ENCODE assay signal across 10 mouse cellular contexts in the genomic region with DNA sequence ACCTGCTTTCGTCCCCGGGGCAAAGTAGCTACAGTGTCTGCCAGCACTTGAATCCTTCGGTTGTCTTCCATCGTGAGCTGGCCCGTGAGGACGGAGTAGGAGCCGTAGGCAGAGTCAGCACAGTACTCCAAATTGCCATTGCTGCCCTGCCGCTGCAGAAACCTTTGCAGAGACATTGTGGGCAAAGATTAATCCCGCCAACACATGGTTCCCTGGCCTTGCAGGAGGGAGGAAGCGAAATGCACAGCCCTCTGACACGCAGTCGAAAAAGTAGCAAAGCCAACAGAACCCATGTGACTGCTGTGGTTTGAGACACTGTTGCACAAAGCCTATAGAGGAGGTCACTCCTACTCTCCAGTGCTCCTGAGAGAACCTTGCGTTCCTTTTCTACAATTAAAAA. TPM values are rescaled to one million over a fixed set of nuclear protein-coding genes. Genes with fewer than 3 reads are reported as not detected.
DNase-seq lines count a peak whose midpoint lies in the region; ATAC-seq and TF ChIP-seq lines count a peak whose summit lies in the region.
"Had no signal": no experiment of that assay in that cellular context is flagged by ENCODE, and none has a peak within 500 bp of the region (broad histone marks: within the 10 kb centered on the region; RNA-seq: fewer than 3 reads in every experiment).

No protein-coding gene starts in this region.

- H3K4me2 ChIP-seq in CH12.LX (ENCODE audit: insufficient read depth, low read depth, poor library complexity, severe bottlenecking): peak overlapping the region; percentile 97; the same call in 1 of the 2 replicates
- H3K4me2 ChIP-seq in forebrain, embryonic 12.5 days: no peak overlapping the region
- H3K4me2 ChIP-seq: embryonic facial prominence, embryonic 15.5 days; midbrain, embryonic 12.5 days had no signal

- TF ChIP-seq POLR2A in CH12.LX (IDR thresholded peaks at IDR 0.05; ENCODE audit: low read depth, low read length): peak; percentile 76

- TF ChIP-seq EP300 in CH12.LX (IDR thresholded peaks at IDR 0.05; ENCODE audit: low read length): no peak

- ATAC-seq in forebrain, embryonic 12.5 days (ENCODE audit: low FRiP score): no peak
- ATAC-seq in cerebellum, adult (ENCODE audit: insufficient number of reproducible peaks, low FRiP score, low TSS enrichment): no peak

- H3K79me2 ChIP-seq in C2C12 (ENCODE audit: control insufficient read depth, insufficient read depth): no peaks in the 10 kb centered on the region
- H3K79me2 ChIP-seq in CH12.LX (replicated peaks; ENCODE audit: control insufficient read depth, extremely low read depth, insufficient read depth, poor library complexity, severe bottlenecking): peaks cover 38% of the 10 kb centered on the region

- no peak overlapping the region for H3K4me3 ChIP-seq in C2C12 (ENCODE audit: insufficient read depth, poor library complexity, severe bottlenecking)
- H3K4me3 ChIP-seq in CH12.LX (replicated peaks in 1 of 3; ENCODE audit: low read depth in 2 of 3, low read length in 2 of 3, poor library complexity in 1 of 3): peak overlapping the region; percentile 59 to 95 (median 74)
- no peak overlapping the region for H3K4me3 ChIP-seq in forebrain, embryonic 12.5 days (replicated peaks)
- H3K4me3 ChIP-seq in embryonic facial prominence, embryonic 10.5 days: no peak overlapping the region
- H3K4me3 ChIP-seq: embryonic facial prominence, embryonic 15.5 days; kidney, embryonic 15.5 days; midbrain, embryonic 12.5 days had no signal

- H3K9me3 ChIP-seq in CH12.LX (replicated peaks; ENCODE audit: low read length): no peaks in the 10 kb centered on the region
- H3K9me3 ChIP-seq in forebrain, embryonic 12.5 days: no peaks in the 10 kb centered on the region
- H3K9me3 ChIP-seq in embryonic facial prominence, embryonic 10.5 days: no peaks in the 10 kb centered on the region
- H3K9me3 ChIP-seq: embryonic facial prominence, embryonic 15.5 days; kidney, embryonic 15.5 days; midbrain, embryonic 12.5 days had no signal

- H3K27ac ChIP-seq in CH12.LX (ENCODE audit: insufficient read depth, low read depth): peak overlapping the region; percentile 85
- no peak overlapping the region for H3K27ac ChIP-seq in forebrain, embryonic 12.5 days
- no peak overlapping the region for H3K27ac ChIP-seq in embryonic facial prominence, embryonic 10.5 days (replicated peaks)
- H3K27ac ChIP-seq: embryonic facial prominence, embryonic 15.5 days; kidney, embryonic 15.5 days; midbrain, embryonic 12.5 days had no signal

- H3K36me3 ChIP-seq in C2C12 (ENCODE audit: control insufficient read depth, insufficient read depth) (no peaks in the 10 kb centered on the region), CH12.LX (replicated peaks in 1 of 2; ENCODE audit: control insufficient read depth in 1 of 2, insufficient read depth in 1 of 2, low read length in 1 of 2) (no peaks in the 10 kb centered on the region)
- H3K36me3 ChIP-seq in forebrain, embryonic 12.5 days (replicated peaks): no peaks in the 10 kb centered on the region
- no peaks in the 10 kb centered on the region for H3K36me3 ChIP-seq in embryonic facial prominence, embryonic 10.5 days (replicated peaks)
- H3K36me3 ChIP-seq: embryonic facial prominence, embryonic 15.5 days; kidney, embryonic 15.5 days; midbrain, embryonic 12.5 days had no signal

- in situ Hi-C loops in CH12.LX (cut with MboI; ENCODE audit: low pct_ligation_motif_present, low pct_unique_long_range_greater_than_20kb, low sequenced_read_pairs): no loop called here

- H3K79me3 ChIP-seq in C2C12 (ENCODE audit: low read depth): no peaks in the 10 kb centered on the region

- no peak for TF ChIP-seq CTCF in C2C12 (IDR thresholded peaks at IDR 0.05; ENCODE audit: control insufficient read depth, insufficient read depth, insufficient read length)
- TF ChIP-seq CTCF in CH12.LX (conservative IDR thresholded peaks at IDR 0.05 in 1 of 2, IDR thresholded peaks at IDR 0.05 in 1 of 2; ENCODE audit: low read depth in 2 of 2, low read length in 2 of 2): no peak

- WGBS in forebrain, embryonic 12.5 days: 94% methylated on average over 13 of the region's 13 CpGs
- 92% methylated on average over 13 of the region's 13 CpGs for WGBS in embryonic facial prominence, embryonic 10.5 days

- no peak overlapping the region for H3ac ChIP-seq in C2C12 (ENCODE audit: control insufficient read depth, insufficient read length, low read depth)

- peak overlapping the region; percentile 94 for H3K9ac ChIP-seq in CH12.LX (ENCODE audit: insufficient read depth, low read depth)
- no peak overlapping the region for H3K9ac ChIP-seq in forebrain, embryonic 12.5 days
- H3K9ac ChIP-seq: embryonic facial prominence, embryonic 15.5 days; kidney, embryonic 15.5 days; midbrain, embryonic 12.5 days had no signal

- no peak for TF ChIP-seq RAD21 in CH12.LX (IDR thresholded peaks at IDR 0.05; ENCODE audit: low read depth, low read length)

- H3K27me3 ChIP-seq in C2C12 (ENCODE audit: control insufficient read depth, insufficient read depth, insufficient read length): no peaks in the 10 kb centered on the region
- no peaks in the 10 kb centered on the region for H3K27me3 ChIP-seq in CH12.LX (replicated peaks)
- H3K27me3 ChIP-seq in forebrain, embryonic 12.5 days: no peaks in the 10 kb centered on the region
- no peaks in the 10 kb centered on the region for H3K27me3 ChIP-seq in embryonic facial prominence, embryonic 10.5 days (replicated peaks; ENCODE audit: low read depth, poor library complexity, severe bottlenecking)
- H3K27me3 ChIP-seq: embryonic facial prominence, embryonic 15.5 days; kidney, embryonic 15.5 days; midbrain, embryonic 12.5 days had no signal

- DNase-seq in CH12.LX (ENCODE audit: extremely low read depth): peak; percentile 75
- peak; percentile 70 to 73 for DNase-seq in lung, adult 18-20 months
- peak; percentile 66 to 72 for DNase-seq in spleen, adult 18-20 months
- DNase-seq in embryonic facial prominence, embryonic 10.5 days (ENCODE audit: low spot score): no peak

- H3K4me1 ChIP-seq in CH12.LX (ENCODE audit: control insufficient read depth in 1 of 2, insufficient read depth in 2 of 2): peaks cover 11 to 37% of the 10 kb centered on the region in 2 experiments
- H3K4me1 ChIP-seq in forebrain, embryonic 12.5 days: no peaks in the 10 kb centered on the region; the same call in 1 of the 2 replicates
- peaks cover 4% of the 10 kb centered on the region; the same call in 1 of the 2 replicates for H3K4me1 ChIP-seq in embryonic facial prominence, embryonic 10.5 days
- H3K4me1 ChIP-seq: embryonic facial prominence, embryonic 15.5 days; midbrain, embryonic 12.5 days had no signal

- dilution Hi-C loops in CH12.LX (cut with MboI; ENCODE audit: extremely low pct_ligation_motif_present, extremely low pct_unique_long_range_greater_than_20kb, low sequenced_read_pairs): no loop called here

TF ChIP-seq in C2C12, 6 proteins besides CTCF, POLR2A, EP300 and RAD21:
- no peak for TF ChIP-seq MYOD1 (IDR thresholded peaks at IDR 0.05; ENCODE audit: control insufficient read depth, insufficient read length, low read depth)
- TF ChIP-seq USF1 (IDR thresholded peaks at IDR 0.05; ENCODE audit: low read depth): peak; percentile 64
- TF ChIP-seq MYOG (IDR thresholded peaks at IDR 0.05; ENCODE audit: control insufficient read depth, extremely low read depth, insufficient read length): no peak

TF ChIP-seq in CH12.LX, 34 proteins besides CTCF, POLR2A, EP300 and RAD21 (continues in another document):
- TF ChIP-seq IRF4 (IDR thresholded peaks at IDR 0.05; ENCODE audit: low read depth, low read length) (peak; percentile 52; the same call in 1 of the 2 replicates), MAZ (IDR thresholded peaks at IDR 0.05; ENCODE audit: low read depth, low read length) (no peak), MXI1 (IDR thresholded peaks at IDR 0.05; ENCODE audit: low read depth, low read length) (peak; percentile 89), PAX5 (IDR thresholded peaks at IDR 0.05; ENCODE audit: low read length) (no peak), UBTF (IDR thresholded peaks at IDR 0.05; ENCODE audit: low read depth, low read length) (no peak), ETS1 (conservative IDR thresholded peaks at IDR 0.05; ENCODE audit: low read depth, low read length) (peak; percentile 39; the same call in 1 of the 2 replicates), TBP (conservative IDR thresholded peaks at IDR 0.05; ENCODE audit: low read depth, low read length) (peak; percentile 73; the same call in 1 of the 2 replicates), NELFE (IDR thresholded peaks at IDR 0.05; ENCODE audit: low read depth, low read length) (peak; percentile 66; the same call in 1 of the 2 replicates), ZMIZ1 (IDR thresholded peaks at IDR 0.05; ENCODE audit: low read depth, low read length) (peak; percentile 49; the same call in 1 of the 2 replicates), USF1 (IDR thresholded peaks at IDR 0.05; ENCODE audit: low read depth, low read length) (peak; percentile 67), ZC3H11A (IDR thresholded peaks at IDR 0.05; ENCODE audit: low read depth, low read length) (no peak), SIN3A (IDR thresholded peaks at IDR 0.05; ENCODE audit: low read length) (peak; percentile 53), POLR2AphosphoS2 (IDR thresholded peaks at IDR 0.05; ENCODE audit: low read depth, low read length) (no peak), CHD1 (IDR thresholded peaks at IDR 0.05; ENCODE audit: low read depth, low read length) (peak; percentile 91), GABPA (IDR thresholded peaks at IDR 0.05; ENCODE audit: insufficient replicate concordance, low read depth, low read length) (no peak), MEF2A (IDR thresholded peaks at IDR 0.05; ENCODE audit: borderline replicate concordance, low read depth, low read length) (no peak), TCF12 (IDR thresholded peaks at IDR 0.05; ENCODE audit: low read depth, low read length) (peak; percentile 49; the same call in 1 of the 2 replicates), E2F4 (IDR thresholded peaks at IDR 0.05; ENCODE audit: insufficient replicate concordance, low read depth, low read length) (0 out of 2 replicates have a peak, but pooled peaks have one; percentile 36), JUN (IDR thresholded peaks at IDR 0.05; ENCODE audit: insufficient read depth, low read depth, low read length) (no peak), JUND (conservative IDR thresholded peaks at IDR 0.05; ENCODE audit: low read depth, low read length) (peak; percentile 28; the same call in 1 of the 2 replicates), ZNF384 (IDR thresholded peaks at IDR 0.05; ENCODE audit: low read depth, low read length) (0 out of 2 replicates have a peak, but pooled peaks have one; percentile 43)

RNA-seq across cellular contexts. Expression of gene Cytip, which starts 35.5 kb away (rescaled TPM):
- polyA plus RNA-seq in C2C12 (2012; fragmentation: generic; extraction: Trizol) (0.13 TPM), CH12.LX (2012; ENCODE audit: insufficient read length, low read depth) (40.2 and 43.1 TPM in 2 replicates)
- total RNA-seq in CH12.LX (2012; rRNA removed) (61.3 TPM in 2 replicates), CH12.LX (2014; rRNA removed) (55.9 and 73.4 TPM in 2 replicates)
- polyA plus RNA-seq in forebrain, embryonic 12.5 days (2016; fragmentation: Nextera tagmentation; extraction: Ambion mirVana): 0.14 TPM in 1 of 2 replicates, not detected in the other
- polyA plus RNA-seq in embryonic facial prominence, embryonic 10.5 days (2016; fragmentation: Nextera tagmentation; extraction: Ambion mirVana): 0.15 and 0.80 TPM in 2 replicates

Comparison
In these comparisons a context has a peak if more than half of its experiments do, and no peak if none do; other contexts are left out.
1. H3K4me3 ChIP-seq: peak in CH12.LX (3 of 3); none in C2C12 (single experiment), forebrain, embryonic 12.5 days (single experiment) and embryonic facial prominence, embryonic 10.5 days (single experiment).
2. RNA of gene Cytip, which starts 35.5 kb away (polyA plus RNA-seq): 40.2 to 43.1 TPM in CH12.LX; 0.15 to 0.80 TPM in embryonic facial prominence, embryonic 10.5 days, 0.14 TPM in forebrain, embryonic 12.5 days and 0.13 TPM in C2C12 (single experiment); every median in the first group is over 10 times any median in the second.